Mouse (Mus musculus) hindbrain, embryonic 10.5 days (tissue): ENCODE data around the gene Mitf. TPM values are rescaled to one million over a fixed set of nuclear protein-coding genes. Genes with fewer than 3 reads are reported as not detected.

Experiments used
- DNase-seq: peaks from one replicate; pipeline ENCODE4 v3.0.0-alpha.2; 2017; ENCODE audit warnings: low spot score
- H3K27ac ChIP-seq: fragments of 300-500 bp; sonication (generic); 2 replicates; pipeline ENCODE4 v1.5.1; 2016; ENCODE audit warnings: mild to moderate bottlenecking, moderate library complexity
- H3K27me3 ChIP-seq: fragments of 300-500 bp; sonication (generic); 2 replicates; pipeline ENCODE4 v1.6.1; 2016; ENCODE audit warnings: mild to moderate bottlenecking; ENCODE audit not compliant: poor library complexity, insufficient read depth, severe bottlenecking
- H3K36me3 ChIP-seq: fragments of 300-500 bp; sonication (generic); 2 replicates; pipeline ENCODE4 v1.6.1; 2016; ENCODE audit warnings: mild to moderate bottlenecking, moderate library complexity
- H3K4me1 ChIP-seq: fragments of 300-500 bp; sonication (generic); replicated peaks from 2 replicates; pipeline ENCODE4 v1.6.1; 2016; ENCODE audit warnings: mild to moderate bottlenecking
- H3K4me3 ChIP-seq: fragments of 300-500 bp; sonication (generic); 2 replicates; pipeline ENCODE4 v1.5.1; 2016; ENCODE audit warnings: mild to moderate bottlenecking, moderate library complexity
- H3K9me3 ChIP-seq: fragments of 300-500 bp; sonication (generic); 2 replicates; pipeline ENCODE4 v1.6.1; 2016; ENCODE audit warnings: mild to moderate bottlenecking, moderate library complexity
- WGBS: fragments of 180-500 bp; shearing (Covaris S2); methylation state at CpG from one replicate; pipeline ENCODE4 v1.1.7; 2016; 5-methylcytosine and 5-hydroxymethylcytosine counted together
- polyA plus RNA-seq: library from polyadenylated mRNA; unstranded; fragments of >200 nt; fragmentation: Nextera tagmentation; extraction: Ambion mirVana; gene quantifications from 2 replicates; pipeline ENCODE4 v1.2.1, GENCODE M21; 2016

Mitf gene
- polyA plus RNA-seq, 1 experiment from 2014 or later: 1.4 TPM

GRCm38 (mm10) chr6:97828822-97829719 lies 22.2 kb downstream of the Mitf start:
- Histone ChIP-seq H3K27ac (no peak overlapping the region), H3K4me1 (no peaks in the 10 kb centered on the region), H3K9me3 (no peaks in the 10 kb centered on the region), H3K36me3 (no peaks in the 10 kb centered on the region), H3K27me3 (no peaks in the 10 kb centered on the region), H3K4me3 (no peak overlapping the region)
- DNase-seq: no peak
- 75% methylated on average over 13 of the region's 13 CpGs for WGBS

DNA sequence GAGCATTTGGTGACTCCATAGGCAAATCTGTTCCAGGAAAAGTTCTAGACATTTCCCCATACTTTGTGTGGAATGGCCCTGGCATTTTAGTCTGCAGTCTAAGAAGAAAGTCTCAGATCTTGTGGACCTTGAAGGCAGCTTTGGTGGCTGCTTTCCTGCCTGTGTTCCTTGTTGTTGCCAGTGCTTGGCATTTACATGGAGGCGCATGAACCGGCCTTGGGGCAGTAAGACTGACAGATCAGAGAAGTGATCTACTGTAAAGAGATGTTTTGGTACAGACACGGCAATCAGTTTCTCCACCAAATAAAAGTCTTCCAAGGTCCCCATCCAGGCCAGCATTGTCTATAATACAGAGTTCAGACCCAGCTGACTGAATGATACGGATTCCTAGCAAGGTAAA lies 25.6 kb downstream of the Mitf start:
- no peak overlapping the region for H3K27ac ChIP-seq
- DNase-seq: no peak
- H3K36me3 ChIP-seq: no peaks in the 10 kb centered on the region
- no peaks in the 10 kb centered on the region for H3K9me3 ChIP-seq
- H3K4me3 ChIP-seq: no peak overlapping the region
- 90% methylated on average over 4 of the region's 4 CpGs for WGBS
- no peaks in the 10 kb centered on the region for H3K27me3 ChIP-seq
- no peaks in the 10 kb centered on the region for H3K4me1 ChIP-seq

DNA sequence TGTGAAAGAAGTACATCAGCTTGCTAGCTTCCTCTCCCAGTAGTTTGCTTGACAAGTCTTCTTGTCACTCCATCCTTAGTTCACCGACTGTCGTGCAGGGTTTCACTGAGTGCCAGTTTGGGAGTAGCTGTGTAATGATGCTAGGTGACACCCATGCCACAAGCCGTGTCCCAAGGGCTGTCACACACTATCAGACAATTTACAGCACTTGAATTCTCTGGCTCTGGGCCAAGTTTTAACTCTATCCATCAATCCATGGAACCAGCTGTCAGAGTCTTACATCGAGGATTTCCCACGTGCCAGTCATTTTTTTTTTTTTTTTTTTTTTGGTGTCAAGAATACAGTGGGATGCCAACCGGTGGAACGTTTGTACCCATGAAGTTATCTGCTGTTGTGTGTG lies 29.3 kb downstream of the Mitf start:
- 91% methylated on average over 7 of the region's 7 CpGs for WGBS
- DNase-seq: no peak
- no peaks in the 10 kb centered on the region for H3K4me1 ChIP-seq
- no peaks in the 10 kb centered on the region for H3K27me3 ChIP-seq
- H3K9me3 ChIP-seq: no peaks in the 10 kb centered on the region
- no peak overlapping the region for H3K4me3 ChIP-seq
- no peak overlapping the region for H3K27ac ChIP-seq
- H3K36me3 ChIP-seq: no peaks in the 10 kb centered on the region

DNA sequence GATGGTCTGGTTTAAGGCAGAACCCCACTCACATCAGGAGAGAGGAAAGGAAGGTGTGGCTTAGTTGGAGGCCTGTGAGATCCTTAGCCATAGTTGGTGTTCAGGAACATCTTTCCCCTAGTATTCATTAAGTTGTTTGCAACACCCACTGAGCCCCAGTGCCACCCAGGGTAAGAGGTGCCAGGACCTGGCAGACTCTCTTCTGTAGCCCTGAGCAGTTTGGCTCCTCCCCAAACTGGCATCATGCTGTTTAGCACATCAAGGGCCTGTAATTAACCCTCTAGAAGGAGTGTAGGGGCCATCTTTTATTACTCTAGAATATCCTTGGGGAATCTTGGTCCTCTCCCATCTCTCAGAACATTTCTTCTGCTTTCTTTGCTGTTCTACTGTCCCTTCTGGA lies 30.9 kb downstream of the Mitf start:
- H3K27ac ChIP-seq: no peak overlapping the region
- no peak for DNase-seq
- H3K36me3 ChIP-seq: no peaks in the 10 kb centered on the region

DNA sequence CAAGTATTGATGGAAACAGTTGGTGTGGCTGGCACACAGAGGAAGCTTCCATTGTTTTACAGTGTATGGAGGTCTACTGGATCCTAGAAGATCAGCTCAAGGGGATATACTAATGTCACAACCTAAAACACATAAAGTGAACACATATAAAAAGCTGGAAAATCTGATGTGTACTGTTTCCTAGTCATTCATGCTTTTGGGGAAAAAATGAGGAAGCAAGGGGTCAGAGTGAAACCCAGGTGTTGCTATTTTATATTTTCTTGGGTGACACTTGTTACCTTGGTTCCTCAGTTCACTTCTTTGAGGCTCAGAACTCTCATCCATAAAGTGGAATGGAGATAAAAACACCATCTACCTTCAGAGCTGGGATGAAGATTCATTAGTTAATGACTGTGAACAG lies 32.7 kb downstream of the Mitf start:
- Histone ChIP-seq H3K36me3 (no peaks in the 10 kb centered on the region), H3K4me3 (no peak overlapping the region), H3K4me1 (no peaks in the 10 kb centered on the region), H3K27me3 (no peaks in the 10 kb centered on the region), H3K27ac (no peak overlapping the region), H3K9me3 (no peaks in the 10 kb centered on the region)
- DNase-seq: no peak

More for the DNA sequence above, 30.9 kb downstream of the Mitf start:
- Histone ChIP-seq H3K27me3 (no peaks in the 10 kb centered on the region), H3K4me3 (no peak overlapping the region), H3K4me1 (no peaks in the 10 kb centered on the region), H3K9me3 (no peaks in the 10 kb centered on the region)

DNA sequence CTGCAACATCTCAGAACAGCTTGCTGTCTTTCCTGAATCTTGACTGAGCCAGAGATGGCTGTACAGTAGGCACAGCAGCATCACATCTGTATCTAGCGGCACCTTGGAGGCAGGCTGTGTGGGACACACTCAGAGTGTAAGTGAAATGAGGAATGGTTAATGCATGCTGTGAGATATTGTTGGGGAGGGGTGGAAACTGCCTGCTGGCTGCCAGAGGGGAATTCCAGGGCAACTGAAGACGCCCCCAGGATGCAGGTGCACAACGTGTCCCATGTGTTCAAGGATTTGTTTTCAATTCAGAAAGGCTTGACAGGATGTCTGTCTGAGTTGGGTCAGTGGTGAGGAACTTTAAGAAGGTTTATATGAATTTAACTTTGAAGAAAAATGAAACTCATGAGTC lies 37.3 kb downstream of the Mitf start:
- 75% methylated on average over 3 of the region's 3 CpGs for WGBS
- Histone ChIP-seq H3K27ac (no peak overlapping the region), H3K4me3 (no peak overlapping the region), H3K36me3 (no peaks in the 10 kb centered on the region), H3K4me1 (peaks cover 13% of the 10 kb centered on the region), H3K27me3 (no peaks in the 10 kb centered on the region), H3K9me3 (no peaks in the 10 kb centered on the region)
- no peak for DNase-seq

- no peaks in the 10 kb centered on the region for H3K36me3 ChIP-seq
- no peaks in the 10 kb centered on the region for H3K9me3 ChIP-seq
- H3K4me1 ChIP-seq: peaks cover 13% of the 10 kb centered on the region
- no peak overlapping the region for H3K4me3 ChIP-seq
- DNase-seq: peak; percentile 21
- 60% methylated on average over 9 of the region's 9 CpGs for WGBS
- H3K27me3 ChIP-seq: no peaks in the 10 kb centered on the region
- peak overlapping the region; percentile 75 for H3K27ac ChIP-seq
These were observed 41.5 kb downstream of the Mitf start for GRCm38 (mm10) chr6:97848191-97848857.

DNA sequence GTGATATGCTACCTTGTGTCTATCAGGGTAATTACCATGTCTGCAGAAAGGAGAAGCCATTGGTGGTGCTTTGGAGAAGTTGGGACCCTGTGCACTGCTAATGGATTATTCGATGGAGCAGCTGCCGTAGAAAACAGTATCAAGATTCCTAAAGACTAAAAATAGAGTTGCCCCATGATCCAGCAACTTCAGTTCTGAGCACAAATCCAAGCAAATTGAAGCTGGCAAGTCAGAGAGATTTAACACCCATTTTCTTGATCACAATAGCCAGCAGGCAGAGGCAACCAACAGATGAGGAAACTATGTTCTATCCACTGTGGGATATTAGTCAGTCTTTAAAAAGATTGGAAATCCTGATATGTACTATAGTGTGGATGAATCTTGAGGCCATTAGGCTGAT lies 47.4 kb downstream of the Mitf start:
- 96% methylated on average over 2 of the region's 2 CpGs for WGBS
- Histone ChIP-seq H3K27ac (no peak overlapping the region), H3K27me3 (no peaks in the 10 kb centered on the region), H3K36me3 (no peaks in the 10 kb centered on the region), H3K4me3 (no peak overlapping the region), H3K4me1 (no peaks in the 10 kb centered on the region), H3K9me3 (no peaks in the 10 kb centered on the region)
- no peak for DNase-seq

GRCm38 (mm10) chr6:97855420-97856170 lies 48.7 kb downstream of the Mitf start:
- no peaks in the 10 kb centered on the region for H3K27me3 ChIP-seq
- H3K36me3 ChIP-seq: no peaks in the 10 kb centered on the region
- H3K9me3 ChIP-seq: no peaks in the 10 kb centered on the region
- H3K27ac ChIP-seq: no peak overlapping the region
- no peak for DNase-seq
- H3K4me1 ChIP-seq: no peaks in the 10 kb centered on the region
- WGBS: 91% methylated on average over 8 of the region's 8 CpGs
- H3K4me3 ChIP-seq: no peak overlapping the region

DNA sequence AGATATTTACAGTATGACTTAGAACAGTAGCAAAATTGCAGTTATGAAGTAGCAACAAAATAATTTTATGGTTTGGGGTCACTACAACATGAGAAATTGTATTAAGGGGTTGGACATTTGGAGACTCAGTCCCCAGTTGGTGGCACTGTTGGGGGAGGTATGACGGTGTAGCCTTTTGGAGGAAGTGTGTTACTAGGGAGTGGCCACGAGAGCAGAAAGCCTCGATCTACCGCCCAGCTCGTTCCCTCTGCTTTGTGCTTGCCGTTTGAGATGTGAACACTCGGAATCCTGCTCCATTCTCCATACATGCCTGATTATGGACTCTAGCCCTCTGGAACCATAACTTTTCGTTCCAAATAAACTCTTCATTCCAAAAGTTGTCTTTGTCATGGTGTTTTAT lies 49.6 kb downstream of the Mitf start:
- WGBS: 78% methylated on average over 8 of the region's 8 CpGs
- no peaks in the 10 kb centered on the region for H3K9me3 ChIP-seq
- H3K27me3 ChIP-seq: no peaks in the 10 kb centered on the region
- H3K27ac ChIP-seq: no peak overlapping the region
- DNase-seq: no peak
- no peaks in the 10 kb centered on the region for H3K4me1 ChIP-seq
- no peaks in the 10 kb centered on the region for H3K36me3 ChIP-seq
- no peak overlapping the region for H3K4me3 ChIP-seq

DNA sequence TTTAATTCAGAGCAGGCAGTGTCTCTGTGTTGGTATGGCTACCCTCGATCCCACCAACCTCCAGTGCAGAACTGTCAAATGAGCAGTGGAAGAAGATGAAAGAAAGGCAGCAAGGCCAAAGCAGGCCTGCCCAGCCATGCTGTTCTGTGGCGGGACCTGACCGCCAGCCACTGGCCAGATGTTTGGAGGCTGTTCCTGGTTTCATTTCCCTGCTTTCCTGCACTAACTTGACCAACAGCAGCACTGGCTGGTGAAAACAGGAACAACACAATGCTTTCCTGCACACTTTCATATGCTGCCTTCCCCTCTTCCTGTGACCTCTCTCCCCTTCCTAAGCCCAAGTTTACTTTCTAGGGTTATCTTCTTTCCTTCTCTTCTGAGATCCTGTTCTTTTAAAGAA lies 50.8 kb downstream of the Mitf start:
- Histone ChIP-seq H3K4me1 (no peaks in the 10 kb centered on the region), H3K4me3 (no peak overlapping the region), H3K9me3 (no peaks in the 10 kb centered on the region), H3K36me3 (no peaks in the 10 kb centered on the region), H3K27ac (0 out of 2 replicates have a peak overlapping the region, but pooled peaks have one; percentile 0), H3K27me3 (no peaks in the 10 kb centered on the region)
- peak; percentile 12 for DNase-seq
- 68% methylated on average over 3 of the region's 3 CpGs for WGBS

GRCm38 (mm10) chr6:97866575-97866974 lies 59.7 kb downstream of the Mitf start:
- Histone ChIP-seq H3K4me3 (no peak overlapping the region), H3K4me1 (no peaks in the 10 kb centered on the region), H3K27ac (no peak overlapping the region), H3K9me3 (no peaks in the 10 kb centered on the region), H3K36me3 (no peaks in the 10 kb centered on the region), H3K27me3 (no peaks in the 10 kb centered on the region)
- WGBS: 92% methylated on average over 7 of the region's 7 CpGs
- no peak for DNase-seq

DNA sequence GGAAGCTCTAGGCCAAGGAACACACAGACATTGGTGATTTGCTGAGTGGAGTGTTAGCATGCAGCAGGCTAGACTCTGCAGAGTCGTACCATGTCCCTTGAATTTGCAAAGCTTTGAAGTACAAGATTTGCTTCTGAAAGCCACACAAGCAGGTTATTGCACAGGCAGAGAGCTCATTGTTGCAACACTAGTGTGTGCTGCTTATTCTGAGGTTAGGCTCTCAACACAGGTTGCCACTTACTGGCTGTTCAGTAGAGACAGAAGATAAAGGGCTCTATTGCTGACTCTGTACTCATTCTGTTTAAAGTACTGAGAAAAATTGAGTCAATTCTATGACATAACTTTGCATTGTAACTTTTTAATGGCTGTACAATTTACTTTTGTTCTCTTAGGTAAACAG lies 61.2 kb downstream of the Mitf start:
- H3K9me3 ChIP-seq: no peaks in the 10 kb centered on the region
- H3K27ac ChIP-seq: no peak overlapping the region
- no peaks in the 10 kb centered on the region for H3K4me1 ChIP-seq
- H3K36me3 ChIP-seq: no peaks in the 10 kb centered on the region
- no peak for DNase-seq
- H3K4me3 ChIP-seq: no peak overlapping the region
- WGBS: 83% methylated on average over 1 of the region's 1 CpGs
- no peaks in the 10 kb centered on the region for H3K27me3 ChIP-seq
